Mouse (Mus musculus) embryonic facial prominence, embryonic 13.5 days (tissue): Measurements from ENCODE around the gene Cacna2d3. TPM values are rescaled to one million over a fixed set of nuclear protein-coding genes. Genes with fewer than 3 reads are reported as not detected.
A peak's percentile ranks its signal among the peaks of the same experiment; 100 is the strongest.

Experiments
- ATAC-seq: fragments of 200-750 bp; cut with Nextera tagmentation; 2 replicates; pipeline ENCODE4 v1.8.0; 2017; ENCODE audit warnings: low read depth; ENCODE audit not compliant: insufficient number of reproducible peaks, insufficient read depth, low FRiP score, low TSS enrichment
- H3K27ac ChIP-seq: fragments of 300-500 bp; sonication (generic); 2 replicates; pipeline ENCODE4 v1.5.1; 2015; ENCODE audit warnings: moderate library complexity, mild to moderate bottlenecking, inconsistent platforms
- H3K27me3 ChIP-seq: fragments of 300-500 bp; sonication (generic); 2 replicates; pipeline ENCODE4 v1.6.1; 2015; ENCODE audit warnings: mild to moderate bottlenecking, inconsistent platforms
- H3K36me3 ChIP-seq: fragments of 300-500 bp; sonication (generic); 2 replicates; pipeline ENCODE4 v1.6.1; 2015; ENCODE audit warnings: mild to moderate bottlenecking, inconsistent platforms
- H3K4me1 ChIP-seq: fragments of 300-500 bp; sonication (generic); 2 replicates; pipeline ENCODE4 v1.6.1; 2015; ENCODE audit warnings: inconsistent platforms
- H3K4me2 ChIP-seq: fragments of 300-500 bp; sonication (generic); 2 replicates; pipeline ENCODE4 v1.6.1; 2015; ENCODE audit warnings: moderate library complexity, mild to moderate bottlenecking, inconsistent platforms
- H3K4me3 ChIP-seq: fragments of 300-500 bp; sonication (generic); 2 replicates; pipeline ENCODE4 v1.5.1; 2015; ENCODE audit warnings: mild to moderate bottlenecking, inconsistent platforms
- H3K9ac ChIP-seq: fragments of 300-500 bp; sonication (generic); 2 replicates; pipeline ENCODE4 v1.6.1; 2015; ENCODE audit warnings: mild to moderate bottlenecking, inconsistent platforms
- H3K9me3 ChIP-seq: fragments of 300-500 bp; sonication (generic); 2 replicates; pipeline ENCODE4 v1.6.1; 2016; ENCODE audit warnings: inconsistent platforms
- WGBS: fragments of 180-500 bp; shearing (Covaris S2); methylation state at CpG from one replicate; pipeline ENCODE4 v1.1.7; 2015; ENCODE audit warnings: mixed read lengths; 5-methylcytosine and 5-hydroxymethylcytosine counted together
- polyA plus RNA-seq: library from polyadenylated mRNA; unstranded; fragments of >200 nt; fragmentation: Nextera tagmentation; extraction: Ambion mirVana; gene quantifications from 2 replicates; pipeline ENCODE4 v1.2.1, GENCODE M21; 2015

Cacna2d3 gene
- polyA plus RNA-seq, 1 experiment from 2014 or later, result 43.5 TPM

GRCm38 (mm10) chr14:29556152-29556551, 165.5 kb downstream of the Cacna2d3 start:
- Histone ChIP-seq H3K4me3 (no peak overlapping the region), H3K9me3 (no peaks in the 10 kb centered on the region), H3K27me3 (no peaks in the 10 kb centered on the region), H3K9ac (no peak overlapping the region), H3K4me1 (no peaks in the 10 kb centered on the region), H3K36me3 (no peaks in the 10 kb centered on the region), H3K4me2 (no peak overlapping the region), H3K27ac (no peak overlapping the region)
- 94% methylated on average over 3 of the region's 3 CpGs for WGBS
- ATAC-seq, result no peak

- Histone ChIP-seq H3K27me3 (no peaks in the 10 kb centered on the region), H3K4me3 (no peak overlapping the region), H3K36me3 (no peaks in the 10 kb centered on the region), H3K9me3 (no peaks in the 10 kb centered on the region), H3K4me1 (no peaks in the 10 kb centered on the region), H3K4me2 (no peak overlapping the region), H3K27ac (no peak overlapping the region), H3K9ac (no peak overlapping the region)
- ATAC-seq, result no peak
- 88% methylated on average over 5 of the region's 5 CpGs for WGBS
Observed at GRCm38 (mm10) chr14:29552471-29552870, 169.2 kb downstream of the Cacna2d3 start.

- Histone ChIP-seq H3K4me1 (no peaks in the 10 kb centered on the region), H3K4me3 (no peak overlapping the region), H3K27me3 (no peaks in the 10 kb centered on the region), H3K9me3 (no peaks in the 10 kb centered on the region), H3K36me3 (no peaks in the 10 kb centered on the region), H3K27ac (no peak overlapping the region), H3K4me2 (no peak overlapping the region), H3K9ac (no peak overlapping the region)
- WGBS, result 84% methylated on average over 5 of the region's 5 CpGs
- ATAC-seq, result no peak
Observed at GRCm38 (mm10) chr14:29548646-29549045, 173.0 kb downstream of the Cacna2d3 start.

- no peak overlapping the region for H3K4me3 ChIP-seq
- peaks cover 3% of the 10 kb centered on the region; the same call in 1 of the 2 replicates for H3K9me3 ChIP-seq
- H3K9ac ChIP-seq, result no peak overlapping the region
- H3K27ac ChIP-seq, result no peak overlapping the region
- no peak overlapping the region for H3K4me2 ChIP-seq
- 0 out of 2 replicates have a peak, but pooled peaks cover under 1% of the 10 kb centered on the region for H3K36me3 ChIP-seq
- peaks cover 21% of the 10 kb centered on the region for H3K4me1 ChIP-seq
- H3K27me3 ChIP-seq, result no peaks in the 10 kb centered on the region
- WGBS, result 63% methylated on average over 3 of the region's 3 CpGs
- ATAC-seq, result no peak
Observed at GRCm38 (mm10) chr14:29530516-29530915, 191.1 kb downstream of the Cacna2d3 start.

- Histone ChIP-seq H3K4me1 (peaks cover 25% of the 10 kb centered on the region), H3K27ac (no peak overlapping the region), H3K36me3 (no peaks in the 10 kb centered on the region), H3K27me3 (no peaks in the 10 kb centered on the region), H3K9ac (no peak overlapping the region), H3K9me3 (peaks cover 3% of the 10 kb centered on the region; the same call in 1 of the 2 replicates), H3K4me3 (no peak overlapping the region), H3K4me2 (no peak overlapping the region)
- no peak for ATAC-seq
- WGBS, result 52% methylated on average over 10 of the region's 10 CpGs
Observed at GRCm38 (mm10) chr14:29528696-29529095, 193.0 kb downstream of the Cacna2d3 start.

- H3K27ac ChIP-seq, result no peak overlapping the region
- no peaks in the 10 kb centered on the region for H3K9me3 ChIP-seq
- no peaks in the 10 kb centered on the region for H3K27me3 ChIP-seq
- no peak for ATAC-seq
- H3K4me3 ChIP-seq, result no peak overlapping the region
- H3K4me1 ChIP-seq, result no peaks in the 10 kb centered on the region
- WGBS, result 51% methylated on average over 7 of the region's 7 CpGs
- H3K9ac ChIP-seq, result no peak overlapping the region
- H3K36me3 ChIP-seq, result no peaks in the 10 kb centered on the region
- no peak overlapping the region for H3K4me2 ChIP-seq
Observed at GRCm38 (mm10) chr14:29519751-29520669, 201.7 kb downstream of the Cacna2d3 start.

GRCm38 (mm10) chr14:29502667-29503066, 219.0 kb downstream of the Cacna2d3 start:
- Histone ChIP-seq H3K27ac (no peak overlapping the region), H3K4me2 (no peak overlapping the region), H3K4me1 (peaks cover 10% of the 10 kb centered on the region), H3K27me3 (peaks cover 4% of the 10 kb centered on the region; the same call in 1 of the 2 replicates), H3K9ac (no peak overlapping the region), H3K9me3 (no peaks in the 10 kb centered on the region), H3K36me3 (no peaks in the 10 kb centered on the region), H3K4me3 (no peak overlapping the region)
- ATAC-seq, result no peak
- 68% methylated on average over 5 of the region's 5 CpGs for WGBS

- WGBS, result 67% methylated on average over 8 of the region's 8 CpGs
- Histone ChIP-seq H3K4me1 (peaks cover 10% of the 10 kb centered on the region), H3K9me3 (no peaks in the 10 kb centered on the region), H3K4me2 (no peak overlapping the region), H3K36me3 (no peaks in the 10 kb centered on the region), H3K27ac (peak overlapping the region; percentile 55; the same call in 1 of the 2 replicates), H3K4me3 (no peak overlapping the region), H3K9ac (no peak overlapping the region), H3K27me3 (peaks cover 4% of the 10 kb centered on the region; the same call in 1 of the 2 replicates)
- peak; percentile 43; the same call in 1 of the 2 replicates for ATAC-seq
Observed at GRCm38 (mm10) chr14:29498546-29499290, 222.9 kb downstream of the Cacna2d3 start.

- 89% methylated on average over 3 of the region's 3 CpGs for WGBS
- no peak overlapping the region for H3K27ac ChIP-seq
Observed at GRCm38 (mm10) chr14:29496552-29496951, 225.1 kb downstream of the Cacna2d3 start.

GRCm38 (mm10) chr14:29491786-29492185, 229.9 kb downstream of the Cacna2d3 start:
- H3K9me3 ChIP-seq, result no peaks in the 10 kb centered on the region
- 51% methylated on average over 1 of the region's 1 CpGs for WGBS
- H3K4me2 ChIP-seq, result no peak overlapping the region
- no peaks in the 10 kb centered on the region for H3K27me3 ChIP-seq
- no peaks in the 10 kb centered on the region for H3K36me3 ChIP-seq
- H3K27ac ChIP-seq, result 0 out of 2 replicates have a peak overlapping the region, but pooled peaks have one; percentile 11
- H3K4me1 ChIP-seq, result 0 out of 2 replicates have a peak, but pooled peaks cover 4% of the 10 kb centered on the region
- H3K9ac ChIP-seq, result no peak overlapping the region
- no peak for ATAC-seq
- no peak overlapping the region for H3K4me3 ChIP-seq

More at GRCm38 (mm10) chr14:29496552-29496951, 225.1 kb downstream of the Cacna2d3 start:
- Histone ChIP-seq H3K27me3 (no peaks in the 10 kb centered on the region), H3K36me3 (no peaks in the 10 kb centered on the region), H3K4me1 (peaks cover 13% of the 10 kb centered on the region), H3K9ac (no peak overlapping the region), H3K4me2 (no peak overlapping the region), H3K9me3 (no peaks in the 10 kb centered on the region), H3K4me3 (no peak overlapping the region)
- no peak for ATAC-seq

- 63% methylated on average over 1 of the region's 1 CpGs for WGBS
- Histone ChIP-seq H3K9me3 (no peaks in the 10 kb centered on the region), H3K9ac (no peak overlapping the region), H3K27me3 (no peaks in the 10 kb centered on the region), H3K4me1 (peaks cover 5% of the 10 kb centered on the region), H3K36me3 (no peaks in the 10 kb centered on the region), H3K4me2 (no peak overlapping the region), H3K27ac (no peak overlapping the region), H3K4me3 (no peak overlapping the region)
- ATAC-seq, result no peak
Observed at GRCm38 (mm10) chr14:29485416-29485815, 236.2 kb downstream of the Cacna2d3 start.
